Mouse (Mus musculus): Measurements from ENCODE around the gene Emc7.
A peak's percentile ranks its signal among the peaks of the same experiment; 100 is the strongest.

DNA sequence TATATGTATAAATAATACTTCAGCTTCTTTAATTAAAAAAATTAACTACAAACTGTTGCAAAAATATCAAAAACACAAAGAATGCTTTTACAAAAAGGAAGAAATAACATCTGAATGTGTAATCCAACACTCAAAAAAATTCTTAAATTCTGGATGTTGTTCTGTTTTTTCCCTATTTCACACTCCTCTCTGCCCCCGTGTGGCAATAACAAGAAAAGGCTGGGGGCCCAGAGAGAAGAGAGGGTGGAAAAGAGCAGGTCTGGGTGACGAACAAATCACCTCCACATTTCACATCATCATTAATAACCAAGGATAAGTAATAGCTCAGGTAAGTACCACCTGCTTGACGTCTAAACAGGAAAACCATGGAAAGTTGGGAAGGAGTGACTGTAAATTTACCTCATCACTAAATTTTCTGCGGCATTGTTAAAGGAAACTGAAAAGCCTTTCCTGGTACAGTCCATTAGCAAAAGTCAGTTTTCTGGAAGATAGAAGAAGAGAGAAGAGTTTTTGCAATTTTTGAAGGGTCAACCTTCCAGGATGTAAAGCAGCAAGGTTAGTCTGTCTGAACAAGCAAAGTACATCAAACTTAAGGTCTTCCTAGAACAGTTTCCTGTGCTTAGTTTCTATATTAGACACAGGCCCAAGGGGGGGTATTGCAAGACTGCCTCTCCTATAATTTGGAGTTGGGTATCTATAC, 5.0 kb upstream of the Emc7 start:
- no peak for TF ChIP-seq POLR2A (IDR thresholded peaks at IDR 0.05; ENCODE audit: borderline replicate concordance, extremely low read depth, insufficient read depth, insufficient read length, poor library complexity, severe bottlenecking)
- peak; percentile 43; the same call in 1 of the 2 replicates for TF ChIP-seq CTCF (IDR thresholded peaks at IDR 0.05; ENCODE audit: borderline replicate concordance, extremely low read depth, insufficient read depth, insufficient read length)

Measured in brain, embryonic 14.5 days (tissue).